Mouse (Mus musculus): ENCODE results near the gene Ptpre. TPM values are rescaled to one million over a fixed set of nuclear protein-coding genes. Genes with fewer than 3 reads are reported as not detected.

Ptpre gene
- polyA plus RNA-seq, 1 experiment from 2014 or later, result 6.3 TPM

DNA sequence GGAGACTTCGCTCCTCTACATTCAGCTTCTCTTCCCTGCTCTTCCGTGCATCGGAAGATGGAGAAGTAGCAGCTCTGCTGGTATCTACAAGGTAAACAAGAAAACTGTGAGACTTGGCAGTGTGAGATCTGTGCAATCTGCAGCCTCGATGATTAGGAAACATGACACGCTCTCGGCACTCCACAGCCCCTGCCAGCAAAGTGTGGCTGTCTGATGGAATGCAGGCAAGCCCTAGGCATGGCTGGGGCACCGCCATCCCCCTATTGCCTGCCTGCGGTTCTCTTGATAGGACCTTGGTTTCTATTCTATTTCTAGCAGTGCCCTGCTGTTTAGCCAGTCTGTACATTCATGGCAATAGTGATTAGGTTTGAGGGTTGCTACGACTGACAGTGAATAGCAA lies 59.7 kb downstream of the Ptpre start:
- Histone ChIP-seq H3K9ac (no peak overlapping the region), H3K27ac (replicated peaks) (peak overlapping the region; percentile 51), H3K4me3 (replicated peaks) (no peak overlapping the region), H3K9me3 (replicated peaks) (no peaks in the 10 kb centered on the region), H3K27me3 (no peaks in the 10 kb centered on the region), H3K4me1 (peaks cover 37% of the 10 kb centered on the region), H3K36me3 (no peaks in the 10 kb centered on the region), H3K4me2 (replicated peaks) (0 out of 2 replicates have a peak overlapping the region, but pooled peaks have one; percentile 2)
- ATAC-seq (ENCODE audit: insufficient number of reproducible peaks, low FRiP score, low TSS enrichment, low read depth), result peak; percentile 67; the same call in 1 of the 2 replicates
- 36% methylated on average over 9 of the region's 9 CpGs for WGBS

GRCm38 (mm10) chr7:135597604-135598289 lies 60.5 kb downstream of the Ptpre start:
- ATAC-seq (ENCODE audit: insufficient number of reproducible peaks, low FRiP score, low TSS enrichment, low read depth), result no peak
- H3K9me3 ChIP-seq (replicated peaks), result no peaks in the 10 kb centered on the region
- no peaks in the 10 kb centered on the region for H3K36me3 ChIP-seq
- H3K4me1 ChIP-seq, result peaks cover 37% of the 10 kb centered on the region
- no peak overlapping the region for H3K4me3 ChIP-seq (replicated peaks)
- no peak overlapping the region for H3K9ac ChIP-seq
- H3K4me2 ChIP-seq (replicated peaks), result no peak overlapping the region
- H3K27me3 ChIP-seq, result no peaks in the 10 kb centered on the region
- H3K27ac ChIP-seq (replicated peaks), result peak overlapping the region; percentile 51; the same call in 1 of the 2 replicates
- WGBS, result 42% methylated on average over 12 of the region's 12 CpGs

DNA sequence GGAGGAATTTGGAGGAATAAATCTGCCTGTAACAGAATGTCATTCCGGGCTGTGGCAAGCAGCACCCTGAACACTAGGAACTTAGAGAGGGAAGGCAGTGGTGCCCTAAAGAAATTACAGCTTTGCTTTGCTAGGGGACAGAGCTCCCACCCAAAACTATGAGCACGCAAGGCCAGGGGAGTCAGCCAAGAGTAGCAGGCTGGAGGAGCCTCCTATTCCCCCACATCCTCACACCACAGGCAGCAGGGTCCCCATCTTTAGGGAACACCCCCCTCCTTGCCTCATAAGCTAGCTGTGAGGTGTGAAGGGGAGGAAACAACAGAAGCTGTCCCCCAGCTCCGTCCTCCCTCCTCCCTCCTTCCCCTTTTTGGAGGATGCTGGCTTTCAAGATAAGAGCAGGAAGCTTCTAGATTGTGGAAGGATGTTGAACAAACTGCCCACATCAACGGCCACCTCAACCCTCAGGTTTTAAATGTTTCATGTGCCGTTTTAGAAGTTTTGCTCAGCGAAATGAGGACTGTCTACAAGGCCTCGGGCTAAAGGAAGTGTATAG lies 61.1 kb downstream of the Ptpre start:
- WGBS, result 59% methylated on average over 7 of the region's 7 CpGs

GRCm38 (mm10) chr7:135600076-135600475 lies 62.8 kb downstream of the Ptpre start:
- no peak for ATAC-seq (ENCODE audit: insufficient number of reproducible peaks, low FRiP score, low TSS enrichment, low read depth)
- no peak overlapping the region for H3K4me3 ChIP-seq (replicated peaks)
- H3K4me2 ChIP-seq (replicated peaks), result no peak overlapping the region
- no peak overlapping the region for H3K9ac ChIP-seq
- peaks cover 39% of the 10 kb centered on the region for H3K4me1 ChIP-seq
- H3K9me3 ChIP-seq (replicated peaks), result no peaks in the 10 kb centered on the region
- H3K27ac ChIP-seq (replicated peaks), result no peak overlapping the region
- WGBS, result 41% methylated on average over 3 of the region's 3 CpGs
- no peaks in the 10 kb centered on the region for H3K27me3 ChIP-seq
- no peaks in the 10 kb centered on the region for H3K36me3 ChIP-seq

More for the DNA sequence above, 61.1 kb downstream of the Ptpre start:
- Histone ChIP-seq H3K4me2 (replicated peaks) (no peak overlapping the region), H3K27ac (replicated peaks) (peak overlapping the region; percentile 51; the same call in 1 of the 2 replicates), H3K4me3 (replicated peaks) (no peak overlapping the region), H3K9me3 (replicated peaks) (no peaks in the 10 kb centered on the region), H3K9ac (no peak overlapping the region), H3K27me3 (no peaks in the 10 kb centered on the region), H3K4me1 (peaks cover 37% of the 10 kb centered on the region), H3K36me3 (no peaks in the 10 kb centered on the region)
- ATAC-seq (ENCODE audit: insufficient number of reproducible peaks, low FRiP score, low TSS enrichment, low read depth), result no peak

- no peak for ATAC-seq (ENCODE audit: insufficient number of reproducible peaks, low FRiP score, low TSS enrichment, low read depth)
Observed at GRCm38 (mm10) chr7:135601607-135602006, 64.3 kb downstream of the Ptpre start.

DNA sequence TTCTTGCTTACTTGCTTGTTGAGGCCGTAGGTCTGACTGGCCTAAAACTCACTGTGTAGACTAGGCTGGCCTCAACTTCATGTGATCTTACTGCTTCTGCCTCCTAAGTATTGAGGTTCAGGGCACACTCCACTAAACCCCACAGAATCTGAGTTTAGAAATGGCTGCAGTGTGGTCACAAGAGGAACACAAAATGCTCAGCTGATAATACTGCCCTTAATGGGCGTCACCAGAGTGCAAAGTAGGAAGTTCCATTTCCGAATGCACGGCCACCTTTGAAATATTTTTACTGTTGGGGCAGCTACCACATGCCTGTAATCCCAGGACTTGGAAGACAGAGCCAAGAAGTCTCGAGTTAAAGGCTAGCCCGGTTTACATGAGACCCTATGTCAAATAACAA lies 65.0 kb downstream of the Ptpre start:
- H3K9me3 ChIP-seq (replicated peaks), result no peaks in the 10 kb centered on the region
- H3K4me3 ChIP-seq (replicated peaks), result no peak overlapping the region
- H3K4me1 ChIP-seq, result peaks cover 21% of the 10 kb centered on the region
- no peak overlapping the region for H3K9ac ChIP-seq
- no peaks in the 10 kb centered on the region for H3K27me3 ChIP-seq
- H3K4me2 ChIP-seq (replicated peaks), result no peak overlapping the region
- no peaks in the 10 kb centered on the region for H3K36me3 ChIP-seq
- 83% methylated on average over 6 of the region's 6 CpGs for WGBS
- no peak overlapping the region for H3K27ac ChIP-seq (replicated peaks)
- ATAC-seq (ENCODE audit: insufficient number of reproducible peaks, low FRiP score, low TSS enrichment, low read depth), result no peak

More at GRCm38 (mm10) chr7:135601607-135602006, 64.3 kb downstream of the Ptpre start:
- Histone ChIP-seq H3K4me3 (replicated peaks) (no peak overlapping the region), H3K9me3 (replicated peaks) (no peaks in the 10 kb centered on the region), H3K4me2 (replicated peaks) (no peak overlapping the region), H3K36me3 (no peaks in the 10 kb centered on the region), H3K27ac (replicated peaks) (no peak overlapping the region), H3K4me1 (peaks cover 27% of the 10 kb centered on the region), H3K27me3 (no peaks in the 10 kb centered on the region), H3K9ac (no peak overlapping the region)
- WGBS, result 65% methylated on average over 8 of the region's 8 CpGs

- 60% methylated on average over 5 of the region's 5 CpGs for WGBS
- Histone ChIP-seq H3K27me3 (no peaks in the 10 kb centered on the region), H3K4me2 (replicated peaks) (no peak overlapping the region), H3K9ac (no peak overlapping the region), H3K9me3 (replicated peaks) (no peaks in the 10 kb centered on the region), H3K36me3 (no peaks in the 10 kb centered on the region), H3K27ac (replicated peaks) (no peak overlapping the region; the same call in 1 of the 2 replicates), H3K4me1 (peaks cover 13% of the 10 kb centered on the region), H3K4me3 (replicated peaks) (no peak overlapping the region)
- ATAC-seq (ENCODE audit: insufficient number of reproducible peaks, low FRiP score, low TSS enrichment, low read depth), result 0 out of 2 replicates have a peak, but pooled peaks have one; percentile 34
Observed at GRCm38 (mm10) chr7:135602881-135603523, 65.7 kb downstream of the Ptpre start.

DNA sequence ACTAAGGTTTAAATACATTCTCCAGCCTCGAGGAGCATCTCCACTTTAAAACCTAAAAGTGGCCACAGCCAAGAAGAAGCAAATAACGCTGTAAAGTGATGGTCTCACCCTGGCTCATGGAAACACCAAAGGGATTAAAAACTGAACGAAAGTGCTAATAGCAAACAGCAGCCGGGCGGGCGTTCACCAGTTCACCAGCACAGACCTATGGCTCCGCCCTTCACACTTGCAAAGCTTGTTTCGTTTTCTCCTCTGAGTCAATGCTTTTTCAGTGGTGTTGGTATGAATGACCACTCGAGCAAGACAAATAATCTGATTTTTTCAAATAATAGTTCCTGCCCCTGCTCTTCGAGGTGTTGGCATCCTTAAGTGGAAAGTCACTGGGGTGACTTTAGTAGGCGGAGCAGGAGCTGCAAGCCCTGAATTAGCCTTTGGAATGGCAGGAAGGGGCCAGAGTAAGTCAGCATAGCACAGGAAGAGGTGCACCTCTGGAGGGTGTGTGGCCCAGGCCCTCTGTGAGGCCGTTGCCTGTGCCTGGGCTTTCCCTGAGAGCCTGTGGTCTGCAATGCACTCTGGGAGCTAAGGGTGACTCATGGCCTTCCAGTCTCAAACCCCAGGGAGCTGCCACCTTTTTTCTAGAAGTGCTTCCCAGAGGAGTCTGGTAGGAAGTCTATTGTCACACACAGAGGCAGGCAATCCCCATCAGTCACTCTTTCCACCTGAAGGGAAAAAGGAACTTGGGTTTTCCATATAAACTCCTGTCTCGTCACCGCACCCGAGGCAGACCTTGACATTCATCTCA lies 67.9 kb downstream of the Ptpre start:
- no peak overlapping the region for H3K4me3 ChIP-seq (replicated peaks)
- no peaks in the 10 kb centered on the region for H3K9me3 ChIP-seq (replicated peaks)
- H3K27ac ChIP-seq (replicated peaks), result peak overlapping the region; percentile 44
- H3K4me2 ChIP-seq (replicated peaks), result no peak overlapping the region
- no peak overlapping the region for H3K9ac ChIP-seq
- H3K36me3 ChIP-seq, result no peaks in the 10 kb centered on the region
- 59% methylated on average over 15 of the region's 15 CpGs for WGBS
- H3K27me3 ChIP-seq, result no peaks in the 10 kb centered on the region
- peaks cover 15% of the 10 kb centered on the region for H3K4me1 ChIP-seq
- ATAC-seq (ENCODE audit: insufficient number of reproducible peaks, low FRiP score, low TSS enrichment, low read depth), result 0 out of 2 replicates have a peak, but pooled peaks have one; percentile 39

GRCm38 (mm10) chr7:135605804-135606072 lies 68.5 kb downstream of the Ptpre start:
- H3K9me3 ChIP-seq (replicated peaks), result no peaks in the 10 kb centered on the region
- no peak overlapping the region for H3K4me3 ChIP-seq (replicated peaks)
- no peak overlapping the region for H3K9ac ChIP-seq
- no peaks in the 10 kb centered on the region for H3K27me3 ChIP-seq
- no peak overlapping the region for H3K4me2 ChIP-seq (replicated peaks)
- 73% methylated on average over 6 of the region's 6 CpGs for WGBS
- peaks cover 18% of the 10 kb centered on the region for H3K4me1 ChIP-seq
- H3K27ac ChIP-seq (replicated peaks), result 0 out of 2 replicates have a peak overlapping the region, but pooled peaks have one; percentile 44
- no peaks in the 10 kb centered on the region for H3K36me3 ChIP-seq
- ATAC-seq (ENCODE audit: insufficient number of reproducible peaks, low FRiP score, low TSS enrichment, low read depth), result no peak

DNA sequence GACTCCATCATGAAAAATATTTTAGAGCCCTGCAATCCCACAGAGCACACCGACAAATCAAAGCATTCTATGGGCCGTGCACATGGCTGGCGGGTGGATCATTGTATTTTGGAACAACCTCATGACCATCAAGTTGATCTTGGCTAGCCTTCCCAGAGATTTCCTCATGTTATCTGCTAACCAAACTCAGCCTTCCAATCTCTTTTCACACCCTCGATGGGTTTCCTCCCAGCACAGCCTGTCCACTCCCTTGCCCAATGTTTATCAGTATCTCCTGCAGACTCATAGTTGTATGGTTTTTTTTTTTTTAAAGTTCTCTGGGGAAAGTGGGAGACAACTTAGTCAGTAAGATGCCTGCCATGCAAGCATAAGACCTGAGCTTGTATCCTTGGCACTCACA lies 70.9 kb downstream of the Ptpre start:
- ATAC-seq (ENCODE audit: insufficient number of reproducible peaks, low FRiP score, low TSS enrichment, low read depth), result no peak
- H3K9ac ChIP-seq, result no peak overlapping the region
- H3K36me3 ChIP-seq, result no peaks in the 10 kb centered on the region
- no peak overlapping the region for H3K4me3 ChIP-seq (replicated peaks)
- H3K9me3 ChIP-seq (replicated peaks), result no peaks in the 10 kb centered on the region
- no peak overlapping the region for H3K4me2 ChIP-seq (replicated peaks)
- peaks cover 23% of the 10 kb centered on the region for H3K4me1 ChIP-seq
- no peak overlapping the region for H3K27ac ChIP-seq (replicated peaks)
- WGBS, result 89% methylated on average over 4 of the region's 4 CpGs
- no peaks in the 10 kb centered on the region for H3K27me3 ChIP-seq

GRCm38 (mm10) chr7:135609028-135609427 lies 71.7 kb downstream of the Ptpre start:
- no peak overlapping the region for H3K9ac ChIP-seq
- 0 out of 2 replicates have a peak overlapping the region, but pooled peaks have one; percentile 17 for H3K27ac ChIP-seq (replicated peaks)
- no peak overlapping the region for H3K4me3 ChIP-seq (replicated peaks)
- no peaks in the 10 kb centered on the region for H3K9me3 ChIP-seq (replicated peaks)
- H3K27me3 ChIP-seq, result no peaks in the 10 kb centered on the region
- H3K36me3 ChIP-seq, result no peaks in the 10 kb centered on the region
- WGBS, result 58% methylated on average over 3 of the region's 3 CpGs
- ATAC-seq (ENCODE audit: insufficient number of reproducible peaks, low FRiP score, low TSS enrichment, low read depth), result no peak
- H3K4me2 ChIP-seq (replicated peaks), result no peak overlapping the region
- peaks cover 23% of the 10 kb centered on the region for H3K4me1 ChIP-seq

Measured in embryonic facial prominence, embryonic 15.5 days (tissue).